Mouse (Mus musculus) brain, embryonic 14.5 days (tissue): ENCODE results near the gene Unc93b1. TPM values are rescaled to one million over a fixed set of nuclear protein-coding genes. Genes with fewer than 3 reads are reported as not detected.

Source experiments
- DNase-seq: peaks from one replicate; pipeline ENCODE4 v3.0.0-alpha.2; 2011; ENCODE audit warnings: low read depth
- CTCF ChIP-seq: fragments of 200-500 bp; IDR thresholded peaks from 2 replicates; pipeline ENCODE4 v1.5.1; 2012; ENCODE audit warnings: inconsistent platforms, mild to moderate bottlenecking, moderate library complexity, borderline replicate concordance; ENCODE audit not compliant: insufficient read depth, insufficient read length; ENCODE audit errors: extremely low read depth
- POLR2A ChIP-seq: fragments of 200-500 bp; IDR thresholded peaks from 2 replicates; pipeline ENCODE4 v1.6.1; 2012; ENCODE audit warnings: mild to moderate bottlenecking, inconsistent platforms, borderline replicate concordance; ENCODE audit not compliant: poor library complexity, insufficient read depth, insufficient read length, severe bottlenecking; ENCODE audit errors: extremely low read depth
- polyA plus RNA-seq: library from polyadenylated mRNA; depleted of rRNA; stranded (reverse); fragments of >200 nt; gene quantifications from 2 replicates; pipeline ENCODE4 v1.2.3, GENCODE M21; 2012; rRNA removed

The Unc93b1 gene
- 12.3 and 13.4 TPM in 2 replicates for polyA plus RNA-seq

- DNase-seq, result peak; percentile 49
These were observed at the start of gene Unc93b1 for GRCm38 (mm10) chr19:3935032-3935895. Gene Unc93b1 (plus strand): TSS chr19:3935186.

GRCm38 (mm10) chr19:3889096-3889495, 45.9 kb upstream of the Unc93b1 start:
- DNase-seq, result no peak
- no peak for TF ChIP-seq POLR2A
- TF ChIP-seq CTCF, result no peak

More at GRCm38 (mm10) chr19:3935032-3935895, at the start of gene Unc93b1:
- no peak for TF ChIP-seq CTCF
- no peak for TF ChIP-seq POLR2A

GRCm38 (mm10) chr19:3890181-3890580, 44.8 kb upstream of the Unc93b1 start:
- no peak for DNase-seq
- TF ChIP-seq CTCF (peak; percentile 39; the same call in 1 of the 2 replicates), POLR2A (no peak)

GRCm38 (mm10) chr19:3893545-3894116, 41.4 kb upstream of the Unc93b1 start:
- TF ChIP-seq POLR2A, result no peak
- TF ChIP-seq CTCF, result no peak
- no peak for DNase-seq

DNA sequence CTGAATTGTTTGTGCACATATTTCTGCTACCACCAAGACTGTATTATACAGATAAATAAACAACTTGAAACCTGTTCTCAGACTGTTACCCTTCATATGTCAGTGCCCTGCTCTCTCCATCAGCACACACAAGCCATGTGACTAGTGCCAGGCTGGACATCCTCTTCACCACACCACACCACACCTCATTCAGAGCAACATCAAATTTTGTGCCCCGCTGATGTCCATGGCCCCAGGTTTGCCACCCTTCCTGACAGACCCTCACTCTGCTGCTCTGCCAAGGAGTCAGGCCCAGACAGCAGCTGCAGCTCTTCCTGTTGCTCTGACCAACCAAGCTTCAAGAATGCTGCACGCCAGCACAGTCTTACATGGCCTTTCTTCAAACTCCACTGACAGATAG, 40.7 kb upstream of the Unc93b1 start:
- TF ChIP-seq CTCF (no peak), POLR2A (no peak)
- no peak for DNase-seq

DNA sequence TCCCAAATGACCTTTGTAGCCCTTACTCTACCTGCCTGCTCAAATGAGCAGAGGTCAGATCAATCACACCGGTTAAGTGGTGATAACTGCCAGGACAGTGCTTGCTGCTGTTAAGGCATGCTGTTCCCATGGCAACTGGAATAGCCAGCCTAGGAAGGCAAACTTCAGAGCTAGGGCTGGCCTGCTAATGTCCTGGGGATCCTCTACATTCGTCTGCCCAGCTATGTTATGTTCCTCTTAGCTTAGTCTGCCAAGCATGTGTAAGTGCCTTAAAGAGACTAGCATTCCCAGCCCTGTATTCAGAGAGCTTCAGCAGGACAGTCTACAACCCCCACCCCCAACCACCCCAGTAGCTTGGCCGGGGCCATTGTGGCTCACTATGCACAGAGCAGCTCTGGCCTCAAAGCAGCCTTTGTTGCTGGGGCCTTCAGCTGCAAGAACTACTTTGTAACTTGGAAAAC, 39.8 kb upstream of the Unc93b1 start:
- TF ChIP-seq POLR2A, result no peak
- TF ChIP-seq CTCF, result no peak
- DNase-seq, result peak; percentile 63

GRCm38 (mm10) chr19:3896208-3896607, 38.8 kb upstream of the Unc93b1 start:
- no peak for TF ChIP-seq CTCF
- no peak for TF ChIP-seq POLR2A
- no peak for DNase-seq

GRCm38 (mm10) chr19:3897557-3897956, 37.4 kb upstream of the Unc93b1 start:
- TF ChIP-seq CTCF, result no peak
- TF ChIP-seq POLR2A, result no peak
- DNase-seq, result no peak

GRCm38 (mm10) chr19:3898952-3899351, 36.0 kb upstream of the Unc93b1 start:
- TF ChIP-seq POLR2A, result no peak
- no peak for TF ChIP-seq CTCF
- DNase-seq, result no peak

DNA sequence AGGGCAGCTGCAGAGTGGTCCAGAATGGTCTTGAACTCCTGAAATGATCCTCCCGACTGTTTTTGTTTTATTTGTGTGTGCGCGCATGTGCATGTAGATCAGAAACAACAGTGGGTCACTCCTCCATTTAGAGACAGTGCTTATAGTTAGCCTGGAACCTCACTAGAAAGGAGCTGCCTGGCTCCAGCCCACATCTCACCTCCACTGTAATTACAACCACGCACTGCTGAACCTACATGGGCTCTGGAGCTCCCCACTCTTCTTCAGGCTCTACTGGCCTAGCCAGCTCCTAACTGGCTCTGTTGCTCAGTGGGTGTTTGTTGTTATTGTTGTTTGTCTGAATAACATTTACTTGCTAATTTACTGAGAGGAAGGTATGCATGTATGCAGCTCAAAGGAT, 35.4 kb upstream of the Unc93b1 start:
- DNase-seq, result no peak
- TF ChIP-seq CTCF, result no peak
- no peak for TF ChIP-seq POLR2A

GRCm38 (mm10) chr19:3902966-3903365, 32.0 kb upstream of the Unc93b1 start:
- TF ChIP-seq CTCF (no peak), POLR2A (no peak)
- DNase-seq, result no peak

DNA sequence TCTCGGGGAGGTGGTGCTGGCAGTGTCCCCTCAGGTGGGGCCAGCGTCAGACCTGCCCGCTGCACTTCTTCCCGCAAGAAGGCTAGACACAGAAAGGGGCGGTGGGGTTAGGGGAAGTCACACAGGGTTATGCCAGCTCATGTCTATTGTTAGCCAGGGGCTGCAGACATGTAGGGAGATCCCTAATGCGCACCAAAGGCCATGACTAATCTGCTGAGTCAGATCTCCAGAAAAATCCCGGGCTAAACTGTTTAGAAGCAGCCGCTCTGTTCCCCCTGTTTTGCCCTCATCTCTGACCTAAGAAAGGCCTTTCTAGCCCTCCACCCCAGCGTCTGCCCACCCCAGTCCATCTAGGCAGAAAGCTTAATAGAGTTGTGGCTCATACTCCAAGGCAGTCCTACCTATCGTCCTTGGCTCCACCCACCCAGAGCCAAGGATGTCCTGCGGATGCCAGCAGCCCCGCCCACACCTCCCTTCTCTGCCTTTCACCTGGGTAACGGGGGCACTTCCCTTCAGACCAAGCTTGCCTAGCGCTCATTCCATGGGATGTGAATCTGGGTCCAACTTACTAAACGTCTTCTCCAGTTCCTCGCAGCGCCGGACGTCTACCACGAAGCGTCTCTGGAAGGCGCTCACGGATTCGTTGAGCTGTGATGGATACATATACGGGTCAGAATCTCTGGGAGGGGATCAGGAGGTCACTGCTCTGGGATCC, 31.2 kb upstream of the Unc93b1 start:
- DNase-seq, result no peak
- TF ChIP-seq CTCF (no peak), POLR2A (no peak)

- TF ChIP-seq POLR2A (no peak), CTCF (no peak)
- DNase-seq, result no peak
These were observed 30.7 kb upstream of the Unc93b1 start for GRCm38 (mm10) chr19:3904363-3904675.
